Mouse (Mus musculus) left cerebral cortex, postnatal 25 days (tissue): ENCODE measurements at regions not wholly inside any gene's neighbourhood (a gene's known extent, or its start where the extent isn't known, plus 50 kb on each side); places are given as distances from the start of the nearest gene placed in this dataset.
"Not testable (repeated sequence)": the region's sequence is repeated elsewhere in the genome, so short reads cannot be mapped to it uniquely, and the experiment has no call there.

ENCODE experiments used
- DNase-seq, 2 experiments: peaks; one replicate each; pipeline ENCODE4 v3.0.0; 2022; ENCODE audit warnings: low spot score in 2 of 2, mixed read lengths in 1 of 2
- intact Hi-C: fragments of 180-260 bp; cut with DNase I; formaldehyde crosslinking; loops from one replicate; pipeline ENCODE4 v1.15.1; 2025

DNA sequence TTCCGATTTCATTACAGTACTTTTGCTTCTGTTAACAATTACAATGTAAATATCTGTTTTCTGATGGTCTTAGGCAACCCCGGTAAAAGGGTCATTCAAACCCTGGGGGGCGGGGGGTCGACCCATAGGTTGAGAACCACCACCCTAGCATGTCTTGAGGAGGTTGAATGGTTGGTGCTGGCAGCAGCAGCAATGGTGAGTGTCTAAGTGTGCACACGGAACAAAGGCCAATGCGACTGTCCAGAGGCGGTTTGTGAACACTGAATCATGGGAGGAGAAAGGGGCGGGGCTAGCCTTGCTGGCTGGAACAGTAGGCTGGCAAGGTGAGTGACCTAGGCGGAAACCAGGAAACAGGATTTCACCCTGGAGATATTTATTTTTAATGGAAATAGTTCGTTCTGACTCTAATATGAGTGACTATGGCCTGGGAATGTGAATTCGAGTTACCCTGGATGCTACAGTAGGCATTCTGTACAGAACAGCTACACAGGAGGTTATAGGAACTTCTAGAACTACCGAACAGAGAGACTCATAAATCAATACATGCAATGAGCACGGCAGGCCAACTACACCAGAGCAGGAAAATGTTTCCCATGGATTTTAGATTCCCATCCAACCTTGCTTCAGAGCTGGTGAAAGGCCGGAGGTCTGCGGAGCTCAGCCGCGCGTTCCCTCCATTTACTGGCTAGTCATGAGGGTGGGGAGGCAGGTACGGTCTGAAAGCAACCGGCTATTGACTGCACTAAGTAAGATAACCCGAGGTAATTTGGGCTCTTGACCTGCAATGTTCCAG, 181.0 kb downstream of the Katnal1 start:
- intact Hi-C loops, result no loop called here
- DNase-seq, result no peak

DNA sequence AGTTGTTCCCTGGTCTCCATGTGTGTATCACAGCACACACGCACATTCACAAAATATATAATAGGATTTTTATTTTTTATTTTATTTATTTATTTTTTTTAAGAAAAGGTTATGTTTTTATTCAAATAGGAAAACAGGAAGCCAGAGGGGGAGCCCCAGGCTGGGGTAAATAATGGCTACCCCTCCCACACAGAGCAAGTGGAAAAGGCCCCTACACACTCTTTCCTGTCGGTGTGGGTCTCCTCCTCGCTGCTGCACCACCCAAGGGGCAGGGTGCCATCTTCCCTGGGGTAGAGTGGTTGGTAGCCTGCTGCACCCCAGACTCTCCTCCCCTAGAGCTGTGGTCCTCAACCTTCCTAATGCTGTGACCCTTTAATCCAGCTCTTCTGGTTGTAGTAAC, 181.6 kb downstream of the Katnal1 start:
- intact Hi-C loops, result no loop called here
- no peak for DNase-seq

DNA sequence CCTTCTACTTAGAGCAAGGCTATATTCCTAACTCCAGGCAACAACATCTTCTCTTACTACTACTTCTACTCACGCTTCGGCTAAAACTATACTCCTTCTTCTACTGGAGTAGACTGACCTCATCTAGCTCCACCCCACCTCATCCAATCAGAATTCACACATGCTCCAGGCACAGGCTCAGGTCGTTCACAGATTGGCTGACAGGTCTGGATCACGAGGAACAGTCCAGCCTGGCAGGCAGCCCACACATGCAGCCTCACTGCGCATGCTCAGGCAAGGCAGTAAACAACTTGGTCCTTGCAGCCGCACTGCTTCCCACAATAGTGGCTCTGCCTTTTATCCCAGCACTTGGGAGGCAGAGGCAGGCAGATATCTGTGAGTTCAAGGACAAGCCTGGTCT, 182.4 kb downstream of the Katnal1 start:
- DNase-seq, result peak in 1 of 2 experiments; percentile 68
- intact Hi-C loops, result not testable (repeated sequence)

DNA sequence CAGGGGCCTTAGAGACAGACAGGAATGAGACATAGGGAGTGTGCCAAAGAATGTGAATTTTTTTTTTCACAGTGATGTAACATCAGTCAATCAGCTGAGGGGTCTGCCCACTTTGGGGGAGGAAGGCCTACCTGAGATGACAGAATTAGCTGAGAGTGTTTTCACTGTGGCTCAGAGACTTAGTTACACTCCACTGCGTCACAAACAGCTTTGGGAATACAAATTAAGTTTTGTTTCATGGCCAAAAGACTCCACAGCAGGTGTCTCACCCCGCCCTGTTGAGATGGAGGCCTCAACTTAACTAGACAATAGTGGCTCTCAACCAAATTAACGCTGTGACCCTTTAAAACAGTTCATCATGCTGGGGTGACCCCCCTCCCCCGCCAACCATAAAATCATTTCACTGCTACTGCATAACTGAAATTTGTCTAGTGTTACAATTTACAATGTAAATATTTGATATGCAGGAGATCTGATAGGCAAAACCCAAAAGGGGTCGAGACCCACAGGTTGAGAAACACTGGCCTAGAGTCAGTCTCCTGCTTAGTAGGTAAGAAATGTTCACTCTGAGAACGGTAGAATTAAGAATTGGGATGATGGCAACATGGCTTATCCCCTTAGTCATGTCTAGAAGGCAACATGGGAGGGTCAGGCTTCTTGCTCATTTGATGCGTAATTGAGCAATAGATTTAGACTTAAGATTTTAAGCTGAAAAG, 184.3 kb downstream of the Katnal1 start:
- no peak for DNase-seq
- intact Hi-C loops, result no loop called here

DNA sequence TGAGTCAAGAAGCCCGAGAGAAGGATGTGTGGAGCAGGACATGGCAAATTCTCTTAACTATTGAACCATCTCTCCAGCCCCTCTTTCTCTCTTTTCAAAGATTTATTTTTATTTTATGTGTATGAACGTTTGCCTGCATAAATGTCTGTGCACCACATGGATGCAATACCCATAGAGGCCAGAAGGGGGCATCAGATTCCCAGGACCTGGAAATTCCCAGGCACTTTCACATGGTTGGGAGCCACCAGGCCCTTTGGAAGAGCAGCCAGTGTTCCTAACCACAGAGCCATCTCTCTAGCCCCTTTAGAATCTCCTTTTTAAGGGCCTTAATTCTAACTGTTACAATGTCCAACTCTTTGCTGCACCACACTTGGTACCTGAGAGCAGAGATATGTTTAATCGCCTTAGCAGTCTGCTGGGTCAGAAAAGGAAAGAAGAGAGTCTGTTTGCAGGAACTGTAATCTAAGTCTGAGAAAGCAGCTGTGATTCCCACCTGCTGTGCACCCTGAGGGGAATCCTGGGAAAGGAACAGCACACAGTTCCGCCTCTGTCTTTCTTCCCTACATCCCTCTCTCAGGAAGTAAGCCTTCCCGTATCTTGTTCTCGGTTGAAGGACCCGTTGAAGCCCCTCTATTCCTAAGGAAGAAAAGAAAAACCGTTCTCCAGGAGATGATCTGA, 186.8 kb downstream of the Katnal1 start:
- DNase-seq, result no peak
- intact Hi-C loops, result no loop called here

DNA sequence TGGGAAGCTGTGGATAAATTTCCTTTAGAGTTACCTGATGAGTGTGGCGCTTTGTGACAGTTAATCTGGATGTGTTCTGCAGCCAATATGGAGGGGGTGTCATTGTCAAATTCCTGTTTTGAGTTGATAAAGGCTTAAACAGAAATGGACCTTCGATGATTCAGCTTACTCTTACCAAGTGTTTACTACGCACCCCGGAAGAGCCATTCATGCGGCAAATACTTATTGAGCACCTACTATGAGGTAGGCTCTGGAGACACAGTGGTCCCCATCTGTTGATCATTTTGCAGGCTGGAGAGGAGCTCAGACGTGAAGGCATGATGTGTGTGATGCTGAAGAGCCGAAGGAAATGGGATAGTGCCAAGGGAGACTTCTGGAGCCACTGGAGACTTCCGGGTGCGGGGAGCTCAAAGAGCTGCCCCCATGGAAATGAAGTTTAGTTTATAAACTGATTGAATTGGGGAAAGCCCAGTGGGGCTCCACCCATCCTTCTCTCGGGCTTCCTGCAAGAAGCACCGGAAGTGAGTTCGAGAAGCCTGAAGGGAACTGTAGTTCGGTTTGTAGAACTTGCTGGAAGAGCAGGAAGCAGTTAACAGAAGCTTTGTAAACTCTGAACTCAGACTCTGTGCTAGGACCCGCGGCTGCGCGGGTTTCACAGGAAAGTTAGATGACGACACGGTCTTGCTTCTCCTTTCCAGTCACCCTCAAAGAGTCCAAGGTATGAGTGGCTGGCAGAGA, 187.7 kb downstream of the Katnal1 start:
- intact Hi-C loops, result no loop called here
- DNase-seq, result no peak

DNA sequence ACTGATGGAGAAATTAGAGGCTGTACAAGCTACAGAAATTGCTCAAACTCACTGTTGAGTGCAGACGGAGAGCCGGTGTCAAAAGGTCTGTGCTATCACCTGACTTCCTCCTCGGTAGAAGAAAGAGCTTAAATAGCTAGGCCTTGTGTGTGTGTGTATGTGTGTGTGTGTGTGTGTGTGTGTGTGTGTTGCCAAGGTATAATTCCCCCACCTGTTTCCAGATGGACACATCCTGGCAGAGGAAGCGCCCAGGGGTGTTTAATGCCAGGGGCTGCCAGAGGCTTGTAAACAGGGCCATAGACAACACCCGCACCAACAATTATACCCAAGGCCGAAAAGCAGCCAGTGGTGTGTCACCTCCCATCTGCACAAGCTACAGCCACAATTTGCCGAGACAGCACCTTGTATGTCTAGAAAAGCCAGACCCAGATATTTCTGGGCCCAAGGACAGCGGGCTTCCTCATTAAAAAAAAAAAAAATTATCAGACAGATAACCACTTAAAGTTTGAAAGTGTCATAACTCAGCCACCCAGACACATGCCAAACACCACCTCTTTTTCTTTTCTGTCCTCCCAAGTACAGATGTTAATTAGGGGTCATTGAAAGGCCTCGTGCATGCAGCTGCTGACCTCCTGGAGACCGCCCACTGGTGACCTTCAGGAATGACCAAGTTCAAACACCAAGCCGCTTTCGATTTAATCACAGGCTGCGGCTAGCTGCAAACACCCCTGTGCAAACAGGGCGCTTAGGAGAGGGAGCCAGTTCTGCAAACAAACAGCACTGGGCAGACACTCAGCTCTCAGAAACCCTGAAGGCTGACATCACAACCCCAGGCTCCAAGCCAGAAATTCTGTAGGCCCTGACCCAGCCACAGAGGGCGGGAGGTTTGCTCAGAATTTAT, 188.0 kb upstream of the Ubl3 start:
- peak in 1 of 2 experiments; percentile 24 for DNase-seq

DNA sequence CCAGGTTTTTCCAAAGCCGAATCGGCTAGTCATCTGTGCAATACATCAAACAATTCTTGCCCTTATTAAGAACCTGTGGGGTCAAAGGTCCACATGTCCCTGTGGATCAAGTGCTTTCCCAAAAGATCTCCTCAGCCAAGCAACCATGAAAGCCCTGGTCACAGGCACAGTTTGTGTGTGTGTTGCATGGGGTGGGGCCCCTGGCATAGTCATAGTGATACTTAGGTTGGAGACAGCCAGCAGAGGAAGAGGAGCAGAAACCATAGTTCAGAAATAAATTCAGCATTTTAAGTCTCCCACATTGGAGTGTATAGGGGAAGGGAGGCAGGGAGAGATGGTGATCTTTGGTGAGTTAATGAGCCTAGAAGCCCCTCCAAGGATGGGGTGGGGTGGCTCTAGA, 187.1 kb upstream of the Ubl3 start:
- intact Hi-C loops, result no loop called here

More for the DNA sequence above, 188.0 kb upstream of the Ubl3 start:
- intact Hi-C loops, result no loop called here

DNA sequence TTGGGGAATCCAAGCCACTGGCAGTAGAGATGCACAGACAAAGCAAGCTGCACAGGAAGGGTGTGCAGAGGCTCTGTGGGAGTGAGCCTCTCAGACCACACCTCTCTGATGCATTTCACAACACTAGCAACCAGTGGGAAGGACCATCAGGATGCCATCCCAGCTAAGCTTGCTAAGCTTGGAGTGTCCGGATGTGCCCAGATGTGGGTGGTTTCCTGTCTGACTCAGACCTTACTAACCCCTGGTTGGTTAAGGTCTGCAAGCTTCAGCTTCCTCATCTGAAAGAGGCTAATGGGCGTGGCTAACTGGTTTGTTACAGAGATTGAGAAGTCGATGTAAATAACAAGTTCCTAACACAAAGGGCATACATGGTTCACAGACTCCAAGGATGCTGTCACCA, 186.6 kb upstream of the Ubl3 start:
- intact Hi-C loops, result no loop called here
- no peak for DNase-seq

More for the DNA sequence above, 187.1 kb upstream of the Ubl3 start:
- no peak for DNase-seq

DNA sequence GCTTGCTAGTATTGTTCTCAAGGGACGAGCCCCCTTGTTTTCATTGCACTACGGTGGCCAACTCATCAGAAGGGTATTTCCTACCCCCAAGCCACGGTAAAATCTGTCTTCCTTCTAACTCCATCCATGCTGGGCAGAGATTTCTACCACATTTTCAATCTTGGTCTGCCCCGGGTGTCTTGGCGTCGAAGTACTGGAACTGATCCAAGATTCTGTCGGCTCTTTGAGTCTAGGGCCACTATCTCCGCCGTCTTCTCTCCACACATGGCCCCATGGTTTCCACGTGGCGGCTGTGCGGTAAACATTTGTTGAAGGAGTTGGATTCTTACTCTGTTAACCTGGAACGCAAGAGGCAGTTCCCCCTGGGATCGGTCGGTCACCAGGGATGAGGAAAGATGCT, 177.0 kb upstream of the Ubl3 start:
- intact Hi-C loops, result no loop called here
- DNase-seq, result no peak

DNA sequence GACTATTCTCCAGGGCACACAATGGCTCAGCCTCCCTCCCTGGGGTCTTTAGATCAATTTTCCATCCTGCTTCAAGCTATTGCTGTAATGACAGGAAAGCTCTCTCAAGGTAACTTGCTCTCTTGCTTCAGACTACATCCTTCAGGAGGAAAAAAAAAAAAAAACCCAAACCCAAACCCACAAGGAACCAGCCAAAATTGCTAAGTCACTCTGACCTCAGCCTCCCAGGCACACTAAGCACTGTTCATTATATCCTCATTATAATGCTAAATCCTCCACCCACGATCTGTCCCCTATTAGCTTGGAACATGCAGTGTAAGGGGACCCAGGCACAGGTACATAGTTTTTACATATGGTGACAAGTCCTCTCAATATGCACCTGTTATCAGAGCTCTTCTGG, 175.9 kb upstream of the Ubl3 start:
- DNase-seq, result no peak
- intact Hi-C loops, result no loop called here

DNA sequence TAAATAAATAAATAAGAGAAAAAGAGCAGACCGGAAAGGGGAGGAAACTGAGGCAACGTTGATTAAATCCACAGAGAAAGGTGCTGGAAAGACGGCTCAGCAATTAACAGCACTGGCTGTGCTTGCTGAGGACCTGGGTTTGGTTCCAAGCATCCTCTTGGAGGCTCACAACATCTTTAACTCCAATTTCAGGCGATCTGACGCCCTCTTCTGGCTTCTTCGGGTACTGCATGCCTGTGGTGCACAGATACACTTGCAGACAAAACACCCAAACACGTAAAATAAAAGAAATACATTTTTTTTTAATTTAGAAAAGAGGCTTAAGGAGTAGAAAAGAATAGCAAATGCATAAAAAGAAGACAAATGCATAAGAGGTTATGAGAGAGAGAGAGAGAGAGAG, 173.9 kb upstream of the Ubl3 start:
- no peak for DNase-seq

DNA sequence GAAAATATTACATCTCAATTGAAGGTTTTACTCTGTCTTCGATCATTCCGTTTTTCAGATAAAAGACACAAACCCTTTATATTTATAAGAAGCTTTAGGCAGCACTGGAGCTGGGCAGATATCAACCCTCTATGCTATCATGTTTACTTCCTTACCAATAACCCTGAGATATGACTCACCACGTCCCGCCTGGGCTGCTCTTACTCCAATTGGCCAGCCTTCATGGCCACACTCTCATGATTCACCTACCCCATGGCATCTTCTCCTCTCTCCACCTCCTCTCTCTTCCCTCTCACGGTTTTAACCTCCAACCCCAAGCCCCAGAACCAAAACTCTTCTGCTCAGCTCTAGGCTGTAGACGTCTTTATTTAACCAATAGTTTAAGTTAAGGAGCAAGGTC, 171.9 kb upstream of the Ubl3 start:
- intact Hi-C loops, result no loop called here
- no peak for DNase-seq

More for the DNA sequence above, 173.9 kb upstream of the Ubl3 start:
- intact Hi-C loops, result no loop called here

DNA sequence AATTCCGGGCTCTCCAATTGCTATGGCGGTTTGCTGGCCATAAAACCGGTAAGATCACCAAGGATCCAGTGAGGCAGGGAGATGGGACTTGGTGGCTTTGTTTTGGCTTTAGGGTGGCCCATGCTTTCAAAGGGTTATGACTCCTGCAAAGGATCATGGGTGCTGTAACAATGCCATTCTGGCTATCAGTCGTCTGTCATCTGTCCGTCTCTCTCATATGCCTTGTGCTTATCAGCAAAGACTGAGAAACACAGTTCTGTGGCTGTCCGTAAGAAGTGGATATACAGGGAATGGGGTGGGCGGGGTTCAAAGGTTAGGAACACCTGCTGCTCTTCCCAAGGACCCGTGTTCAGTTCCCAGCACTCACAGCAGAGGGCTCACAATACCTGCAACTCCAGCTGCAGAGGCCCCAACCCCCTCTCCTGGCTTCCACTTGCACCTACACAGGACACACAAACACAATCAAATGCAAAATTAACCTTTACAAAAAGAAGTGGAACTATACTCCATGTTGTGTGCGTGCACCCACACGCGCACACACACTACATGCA, 171.2 kb upstream of the Ubl3 start:
- no peak for DNase-seq
- intact Hi-C loops, result no loop called here

DNA sequence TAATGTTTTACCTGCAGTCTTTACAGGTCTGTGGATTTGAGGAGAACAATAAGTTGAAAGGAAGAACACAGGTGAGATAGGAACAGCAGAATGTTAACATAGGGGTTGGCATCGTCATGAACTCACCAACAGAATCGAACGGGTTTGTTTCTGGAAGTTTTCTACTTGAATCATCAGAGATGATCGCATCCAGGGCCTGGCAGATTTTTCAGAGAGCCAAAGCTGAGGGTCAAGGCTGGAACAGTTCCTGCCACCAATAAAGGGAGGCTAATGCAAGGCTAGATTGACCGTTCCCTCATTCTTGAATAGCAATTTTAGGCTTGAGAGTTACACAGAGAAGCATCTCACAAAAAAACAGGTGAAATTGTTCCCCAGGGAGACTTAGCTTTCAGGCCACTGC, 168.0 kb upstream of the Ubl3 start:
- intact Hi-C loops, result no loop called here
- DNase-seq, result no peak

DNA sequence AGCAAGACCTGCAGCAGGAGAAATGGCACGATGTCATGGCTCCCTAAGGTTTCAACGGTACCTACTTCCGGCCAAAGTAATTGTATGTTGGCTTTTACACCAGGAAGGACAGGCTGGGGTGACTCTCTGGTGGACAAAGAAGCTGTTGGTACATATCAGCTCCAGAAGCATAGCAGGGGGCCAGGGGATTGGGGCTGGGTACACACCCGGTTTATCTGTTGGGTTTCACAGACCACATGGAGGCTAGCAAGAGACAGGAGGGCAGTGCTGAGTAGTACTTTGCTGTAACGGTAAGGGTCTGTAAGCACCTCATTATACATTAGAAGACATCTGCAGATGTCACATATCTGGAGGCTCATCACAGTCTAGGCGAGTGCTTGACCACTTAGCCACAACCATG, 164.0 kb upstream of the Ubl3 start:
- DNase-seq, result no peak
- intact Hi-C loops, result no loop called here

DNA sequence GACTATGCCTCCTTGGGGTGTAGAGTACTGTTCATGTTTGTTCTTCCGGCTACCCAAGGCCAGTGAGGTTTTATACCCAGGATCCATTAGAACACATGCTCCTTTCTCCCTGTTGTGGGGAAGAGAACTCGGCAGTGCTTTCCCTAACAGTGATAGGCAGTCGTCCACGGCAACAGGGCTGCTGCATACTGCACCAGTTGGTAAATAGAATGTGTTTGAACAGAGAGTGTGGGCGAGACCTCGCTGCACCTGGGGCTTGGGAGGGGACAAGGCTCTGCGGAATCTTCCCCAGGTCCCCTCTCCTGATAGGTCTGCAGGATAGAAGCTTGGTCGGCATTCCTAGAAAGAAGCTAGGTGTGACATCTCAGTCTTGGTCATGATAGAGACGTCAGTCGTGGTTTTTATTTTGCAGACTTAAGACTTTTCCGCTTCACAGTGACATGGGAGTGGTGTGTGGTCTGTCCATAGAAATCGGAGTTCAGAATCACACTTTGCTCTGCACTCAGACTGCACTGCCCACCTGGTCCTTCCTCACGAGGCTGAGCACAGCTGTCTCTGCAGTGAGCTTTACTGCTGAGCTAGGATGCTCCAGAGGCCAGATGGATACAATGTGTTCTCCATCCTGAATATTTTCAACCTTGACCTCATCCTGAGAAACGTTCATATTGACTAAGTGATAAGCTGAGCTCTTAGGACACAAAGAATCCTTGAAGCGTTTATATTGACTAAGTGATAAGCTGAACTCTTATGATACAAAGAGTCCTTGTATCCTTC, 162.8 kb upstream of the Ubl3 start:
- no peak for DNase-seq
- intact Hi-C loops, result no loop called here

DNA sequence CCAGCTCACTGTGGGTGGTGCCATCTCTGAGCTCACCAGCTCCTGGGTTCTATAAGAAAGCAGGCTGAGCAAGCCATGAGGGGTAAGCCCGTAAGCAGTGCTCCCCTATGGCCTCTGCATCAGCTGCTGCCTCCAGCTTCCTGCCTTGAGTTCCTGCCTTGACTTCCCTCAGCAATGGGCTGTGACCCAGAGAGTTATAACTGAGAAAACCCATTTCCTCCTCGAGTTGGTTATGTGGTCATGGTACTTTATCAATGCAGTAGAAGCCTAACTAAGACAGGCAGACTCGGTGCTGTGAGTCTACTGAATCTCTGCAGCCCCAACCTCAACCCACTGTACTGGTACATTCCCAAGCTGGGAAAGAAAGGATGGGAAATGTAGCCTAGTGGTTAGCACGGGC, 162.2 kb upstream of the Ubl3 start:
- intact Hi-C loops, result no loop called here
- no peak for DNase-seq
